Mouse (Mus musculus) heart, adult 2 months (tissue): Measurements from ENCODE around the gene Nde1. TPM values are rescaled to one million over a fixed set of nuclear protein-coding genes. Genes with fewer than 3 reads are reported as not detected.
A peak's percentile ranks its signal among the peaks of the same experiment; 100 is the strongest.

Experiments
- DNase-seq, 2 experiments: peaks; one replicate each; pipeline ENCODE4 v3.0.0; 2021
- H3K27ac ChIP-seq: fragments of 200-600 bp; 2 replicates; pipeline ENCODE4 v1.8.1; 2022
- H3K27me3 ChIP-seq: fragments of 200-500 bp; 2 replicates; pipeline ENCODE4 v1.6.1; 2012; ENCODE audit warnings: mild to moderate bottlenecking, low read length, inconsistent platforms, mixed read lengths; ENCODE audit not compliant: control insufficient read depth, insufficient read depth
- H3K36me3 ChIP-seq: fragments of 200-500 bp; 2 replicates; pipeline ENCODE4 v1.6.1; 2012; ENCODE audit warnings: low read length, inconsistent platforms; ENCODE audit not compliant: control insufficient read depth, insufficient read depth
- H3K4me1 ChIP-seq: fragments of 200-500 bp; 2 replicates; pipeline ENCODE4 v1.6.1; 2011; ENCODE audit warnings: low read length; ENCODE audit not compliant: control insufficient read depth, insufficient read depth
- H3K4me3 ChIP-seq: fragments of 200-600 bp; 2 replicates; pipeline ENCODE4 v1.8.1; 2022
- H3K79me2 ChIP-seq: fragments of 200-500 bp; replicated peaks from 2 replicates; pipeline ENCODE4 v1.6.1; 2012; ENCODE audit warnings: mild to moderate bottlenecking, inconsistent platforms, low read length, moderate library complexity, mixed read lengths; ENCODE audit not compliant: control insufficient read depth, insufficient read depth
- H3K9ac ChIP-seq: fragments of 200-500 bp; 2 replicates; pipeline ENCODE4 v1.6.1; 2012; ENCODE audit warnings: low read depth, mild to moderate bottlenecking, control low read depth, inconsistent platforms, low read length, mixed read lengths
- CTCF ChIP-seq: fragments of 200-600 bp; IDR thresholded peaks from 2 replicates; pipeline ENCODE4 v1.8.1; 2022; ENCODE audit warnings: antibody characterized with exemption, mild to moderate bottlenecking, moderate library complexity
- EP300 ChIP-seq: fragments of 200-500 bp; IDR thresholded peaks from 2 replicates; pipeline ENCODE4 v1.6.1; 2011; ENCODE audit warnings: low read depth, low read length, control low read depth; ENCODE audit not compliant: insufficient read depth
- POLR2A ChIP-seq: fragments of 200-500 bp; IDR thresholded peaks from 2 replicates; pipeline ENCODE4 v1.6.1; 2011; ENCODE audit warnings: mild to moderate bottlenecking, low read depth, low read length, control low read depth; ENCODE audit not compliant: insufficient read depth
- WGBS: fragments of 180-500 bp; shearing (Covaris S2); methylation state at CpG from one replicate; pipeline ENCODE4 v1.1.7; 2018; 5-methylcytosine and 5-hydroxymethylcytosine counted together
- intact Hi-C: fragments of 180-260 bp; cut with DNase I; formaldehyde crosslinking; loops from one replicate; pipeline ENCODE4 v1.15.1; 2025
- polyA plus RNA-seq: library from polyadenylated mRNA; depleted of rRNA; stranded (reverse); fragments of >200 nt; gene quantifications from 2 replicates; pipeline ENCODE4 v1.2.3, GENCODE M21; 2012
- total RNA-seq, 2 experiments: library from RNA; stranded (reverse); gene quantifications; 2 replicates each; pipeline ENCODE4 v1.2.3; 2021

Gene Nde1
- total and polyA plus RNA-seq, 3 experiments: 28.2 to 31.9 (median 30.0) TPM

- Histone ChIP-seq H3K9ac (no peak overlapping the region), H3K36me3 (peaks cover 3% of the 10 kb centered on the region; the same call in 1 of the 2 replicates), H3K79me2 (peaks cover 5% of the 10 kb centered on the region; the same call in 1 of the 2 replicates), H3K4me3 (no peak overlapping the region), H3K4me1 (peaks cover 3% of the 10 kb centered on the region), H3K27ac (no peak overlapping the region), H3K27me3 (no peaks in the 10 kb centered on the region)
- 83% methylated on average over 6 of the region's 6 CpGs for WGBS
- intact Hi-C loops: loop anchor here (10.0 kb wide), 1 partner anchor 332 kb away; no protein-coding TSS in a partner anchor
- TF ChIP-seq CTCF: no peak
- TF ChIP-seq EP300: no peak
- TF ChIP-seq POLR2A: no peak
- DNase-seq: no peak
Observed at GRCm38 (mm10) chr16:14156312-14156711, 6.8 kb upstream of the Nde1 start.

GRCm38 (mm10) chr16:14158536-14158935 is 4.5 kb upstream of the Nde1 start:
- TF ChIP-seq POLR2A (no peak), CTCF (no peak), EP300 (no peak)
- peak overlapping the region; percentile 90 for H3K27ac ChIP-seq
- peak overlapping the region; percentile 87 for H3K9ac ChIP-seq
- peaks cover 3% of the 10 kb centered on the region for H3K4me1 ChIP-seq
- H3K79me2 ChIP-seq: peaks cover 4% of the 10 kb centered on the region; the same call in 1 of the 2 replicates
- no peak for DNase-seq
- intact Hi-C loops: loop anchor here (2.0 to 10.0 kb wide), 2 partner anchors 36 to 334 kb away; no protein-coding TSS in a partner anchor
- H3K27me3 ChIP-seq: no peaks in the 10 kb centered on the region
- H3K36me3 ChIP-seq: no peaks in the 10 kb centered on the region; the same call in 1 of the 2 replicates
- peak overlapping the region; percentile 86 for H3K4me3 ChIP-seq
- 5% methylated on average over 7 of the region's 7 CpGs for WGBS

GRCm38 (mm10) chr16:14158936-14159745 is 3.9 kb upstream of the Nde1 start:
- Histone ChIP-seq H3K79me2 (peaks cover 3% of the 10 kb centered on the region; the same call in 1 of the 2 replicates), H3K4me3 (peak overlapping the region; percentile 86), H3K9ac (peak overlapping the region; percentile 87), H3K36me3 (no peaks in the 10 kb centered on the region; the same call in 1 of the 2 replicates), H3K27ac (peak overlapping the region; percentile 99), H3K4me1 (peaks cover 4% of the 10 kb centered on the region), H3K27me3 (no peaks in the 10 kb centered on the region)
- TF ChIP-seq CTCF (no peak), POLR2A (peak; percentile 95), EP300 (peak; percentile 22; the same call in 1 of the 2 replicates)
- WGBS: 1% methylated on average over 57 of the region's 58 CpGs
- DNase-seq: peak; percentile 97 to 99
- intact Hi-C loops: loop anchor here (1.0 to 10.0 kb wide), 3 partner anchors 36 to 334 kb away; partner anchors contain the start of genes Mpv17l and Pdxdc1

GRCm38 (mm10) chr16:14159746-14160131 is 3.3 kb upstream of the Nde1 start:
- TF ChIP-seq POLR2A (no peak), EP300 (no peak), CTCF (peak; percentile 94)
- no peaks in the 10 kb centered on the region; the same call in 1 of the 2 replicates for H3K36me3 ChIP-seq
- WGBS: under 1% methylated on average over 10 of the region's 10 CpGs
- peak overlapping the region; percentile 79 for H3K9ac ChIP-seq
- intact Hi-C loops: loop anchor here (1.0 to 10.0 kb wide), 4 partner anchors 35 to 335 kb away; partner anchors contain the start of genes Fopnl, Mpv17l and Pdxdc1
- peaks cover 2% of the 10 kb centered on the region; the same call in 1 of the 2 replicates for H3K79me2 ChIP-seq
- H3K4me1 ChIP-seq: peaks cover 5% of the 10 kb centered on the region
- peak overlapping the region; percentile 99 for H3K27ac ChIP-seq
- no peaks in the 10 kb centered on the region for H3K27me3 ChIP-seq
- peak overlapping the region; percentile 86 for H3K4me3 ChIP-seq
- DNase-seq: peak in 1 of 2 experiments; percentile 71

- intact Hi-C loops: loop anchor here (5.0 kb wide), 1 partner anchor 156 kb away; the partner anchor contains the start of gene Fopnl
- no peak for TF ChIP-seq POLR2A
- TF ChIP-seq CTCF: no peak
- TF ChIP-seq EP300: no peak
- no peak overlapping the region for H3K9ac ChIP-seq
- H3K27ac ChIP-seq: no peak overlapping the region
- no peak overlapping the region for H3K4me3 ChIP-seq
- H3K79me2 ChIP-seq: peaks cover 1% of the 10 kb centered on the region; the same call in 1 of the 2 replicates
- H3K36me3 ChIP-seq: no peaks in the 10 kb centered on the region; the same call in 1 of the 2 replicates
- WGBS: 78% methylated on average over 1 of the region's 1 CpGs
- no peaks in the 10 kb centered on the region for H3K27me3 ChIP-seq
- DNase-seq: no peak
- H3K4me1 ChIP-seq: peaks cover 5% of the 10 kb centered on the region
Observed at GRCm38 (mm10) chr16:14160941-14161340, 2.1 kb upstream of the Nde1 start.

- Histone ChIP-seq H3K27me3 (no peaks in the 10 kb centered on the region), H3K4me1 (peaks cover 4% of the 10 kb centered on the region), H3K9ac (peak overlapping the region; percentile 86), H3K27ac (peak overlapping the region; percentile 93), H3K79me2 (peaks cover 2% of the 10 kb centered on the region; the same call in 1 of the 2 replicates), H3K36me3 (no peaks in the 10 kb centered on the region), H3K4me3 (peak overlapping the region; percentile 72)
- no peak for TF ChIP-seq EP300
- no peak for TF ChIP-seq POLR2A
- 5% methylated on average over 10 of the region's 10 CpGs for WGBS
- DNase-seq: no peak
- intact Hi-C loops: loop anchor here (2.0 to 5.0 kb wide), 2 partner anchors 13 to 154 kb away; partner anchors contain the start of gene Fopnl
Observed at GRCm38 (mm10) chr16:14163731-14164130, 656 bp downstream of the Nde1 start.
